Mouse (Mus musculus) neutrophil, adult 5-6 weeks (primary cell): Measurements from ENCODE around the gene Snapc3. TPM values are rescaled to one million over a fixed set of nuclear protein-coding genes. Genes with fewer than 3 reads are reported as not detected.

Experiments
- ATAC-seq: fragments of 151-379, 151-347 bp; 2 replicates; pipeline ENCODE4 v1.8.0; 2017; ENCODE audit warnings: mild to moderate bottlenecking, moderate TSS enrichment; ENCODE audit not compliant: insufficient number of reproducible peaks, poor library complexity, low FRiP score, severe bottlenecking; ENCODE audit errors: extremely low read depth
- total RNA-seq: library from RNA; stranded (forward); fragments of 200-1000 nt; gene quantifications from 2 replicates; pipeline ENCODE4 v1.2.3, GENCODE M21; 2017

The Snapc3 gene
- total RNA-seq, 1 experiment from 2014 or later = 61.0 TPM

DNA sequence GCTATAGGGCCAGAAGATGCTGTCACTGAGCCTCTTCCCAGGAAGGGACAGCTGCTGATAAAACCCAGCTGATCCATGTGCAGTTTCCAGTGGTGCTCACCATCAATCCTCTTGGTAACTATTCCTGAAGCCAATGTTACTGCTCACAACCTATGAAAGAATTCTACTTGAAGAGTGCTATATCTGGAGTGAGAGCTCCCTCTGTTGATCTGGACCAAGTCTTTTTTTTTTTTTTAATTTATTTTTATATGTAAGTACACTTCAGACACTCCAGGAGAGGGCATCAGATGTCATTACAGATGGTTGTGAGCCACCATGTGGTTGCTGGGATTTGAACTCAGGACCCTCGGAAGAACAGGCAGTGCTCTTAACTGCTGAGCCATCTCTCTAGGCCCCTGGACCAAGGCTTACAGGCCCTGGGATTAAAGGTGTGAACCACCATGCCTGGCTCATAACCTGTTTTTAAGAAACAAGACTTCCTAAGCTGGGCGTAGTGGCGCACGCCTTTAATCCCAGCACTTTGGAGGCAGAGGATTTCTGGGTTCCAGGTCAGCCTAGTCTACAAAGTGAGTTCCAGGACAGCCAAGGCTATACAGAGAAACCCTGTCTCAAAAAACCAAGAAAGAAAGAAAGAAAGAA lies 7.5 kb upstream of the Snapc3 start:
- ATAC-seq = no peak

DNA sequence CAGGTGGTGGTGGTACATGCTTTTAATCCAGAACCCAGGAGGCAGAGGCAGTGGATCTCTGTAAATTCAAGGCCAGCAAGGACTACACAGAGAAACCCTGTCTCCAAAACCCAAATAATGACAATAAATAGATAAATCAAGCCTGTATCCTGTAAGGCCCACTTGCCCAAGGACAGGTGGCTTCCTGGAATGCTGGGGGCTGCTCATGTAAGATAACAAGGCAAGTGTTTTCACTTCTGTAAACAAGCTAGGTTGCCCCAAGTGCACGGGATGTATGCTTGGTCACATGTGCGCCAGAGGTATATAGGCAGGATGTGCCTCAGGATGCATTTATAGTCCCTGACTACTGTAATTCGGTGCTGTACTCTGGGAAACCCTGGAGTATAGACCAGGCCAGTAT lies 5.5 kb upstream of the Snapc3 start:
- no peak for ATAC-seq

DNA sequence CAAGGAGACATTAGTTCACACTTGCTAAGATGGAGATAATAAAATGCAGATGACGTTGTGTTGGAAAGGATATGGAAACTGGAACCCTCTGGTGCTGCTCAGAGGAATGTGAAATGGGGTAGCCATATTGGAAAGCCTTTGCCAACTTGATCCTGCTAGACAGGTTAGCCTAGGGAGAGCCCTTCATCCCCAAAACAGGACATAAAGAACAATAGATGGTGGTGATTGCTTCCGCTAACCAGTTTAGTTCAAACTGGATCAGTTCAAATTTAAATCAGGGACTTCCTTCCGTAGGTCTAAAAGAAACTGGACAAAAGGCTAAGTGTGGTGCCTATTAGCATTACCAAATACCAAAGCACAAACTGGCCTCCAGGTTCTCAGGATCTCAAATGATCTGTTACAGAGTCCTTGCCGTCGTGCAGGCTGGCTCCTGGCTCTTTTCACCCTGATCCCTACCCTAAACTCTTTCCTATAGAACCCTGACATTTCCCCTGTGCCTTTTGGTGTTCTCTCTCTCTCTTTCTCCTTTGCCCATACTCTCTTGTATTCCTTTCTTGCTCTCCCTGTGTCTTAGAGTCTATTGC lies 3.2 kb upstream of the Snapc3 start:
- no peak for ATAC-seq

DNA sequence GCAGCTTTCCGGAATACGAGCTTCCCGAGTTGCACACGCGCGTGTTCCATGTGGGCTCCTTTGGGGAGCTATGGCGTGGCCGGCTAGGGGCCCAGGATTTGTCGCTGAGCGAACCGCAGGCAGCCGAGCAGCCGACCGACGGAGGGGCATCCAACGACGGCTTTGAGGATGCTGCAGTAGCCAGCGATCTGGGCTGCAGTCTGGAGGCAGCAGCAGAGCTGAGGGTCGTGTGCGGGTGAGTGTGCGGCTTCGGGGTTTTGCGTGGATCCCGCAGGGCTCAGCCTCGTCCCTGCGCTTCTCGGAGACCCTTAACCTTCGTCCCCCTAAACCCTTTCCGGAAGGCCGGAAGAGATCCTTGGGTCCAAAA lies 279 bp downstream of the Snapc3 start:
- ATAC-seq = no peak

DNA sequence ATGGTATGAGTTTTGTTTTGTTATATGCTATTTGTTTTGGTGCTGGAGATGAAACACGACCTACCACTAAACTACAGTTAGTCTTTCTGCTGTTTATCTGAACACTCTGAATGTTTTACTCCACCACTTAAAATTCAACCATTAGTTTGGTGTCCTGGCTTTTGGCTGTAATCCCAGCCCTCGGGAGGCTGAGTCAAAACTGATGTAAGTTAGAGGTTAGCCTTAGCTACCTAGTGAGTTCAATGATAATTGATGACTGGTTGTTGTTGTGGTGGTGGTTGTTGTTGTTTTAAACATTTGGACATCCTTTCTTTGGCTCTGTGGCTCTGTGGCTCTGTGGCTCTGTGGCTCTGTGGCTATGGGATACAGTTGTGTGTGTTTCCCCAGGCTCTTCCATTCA lies 1.3 kb downstream of the Snapc3 start:
- no peak for ATAC-seq

DNA sequence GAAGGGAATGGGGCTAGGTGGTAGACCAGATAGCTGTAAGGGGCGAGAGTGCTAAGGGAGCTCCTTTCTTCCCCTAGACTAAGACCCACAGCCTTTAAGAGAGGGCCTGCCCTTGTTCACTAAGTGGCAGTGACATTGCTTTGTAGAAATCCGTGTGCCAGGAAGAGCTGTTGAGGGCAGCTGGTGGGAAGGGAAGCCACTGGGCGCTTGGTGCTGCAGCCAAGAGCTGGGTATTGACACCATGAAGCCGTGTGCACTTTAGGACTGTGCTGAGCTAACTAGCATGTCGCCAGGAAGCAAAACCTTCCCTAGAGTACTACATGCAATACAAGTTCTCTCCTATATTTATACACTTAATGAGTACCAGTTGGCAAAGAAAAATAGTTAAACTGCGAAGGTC lies 6.1 kb downstream of the Snapc3 start:
- no peak for ATAC-seq

DNA sequence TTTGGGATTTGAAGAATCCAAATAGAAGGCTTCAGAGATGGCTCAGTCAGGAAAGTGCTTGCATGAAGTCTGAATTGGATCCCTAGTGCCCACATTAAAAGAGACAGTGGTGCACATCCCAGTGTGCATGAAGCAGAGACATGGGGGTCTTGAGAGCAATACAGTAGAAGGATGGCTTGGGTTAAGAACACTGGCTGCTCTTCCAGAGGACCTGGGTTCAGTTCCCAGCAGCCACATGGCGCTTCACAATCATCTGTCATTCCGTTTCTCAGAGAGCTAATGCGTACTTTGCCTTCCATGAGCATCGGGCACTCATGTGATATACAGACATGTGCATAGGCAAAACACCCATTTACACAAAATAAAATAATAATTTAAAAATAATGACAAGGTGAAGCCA lies 7.6 kb downstream of the Snapc3 start:
- no peak for ATAC-seq

DNA sequence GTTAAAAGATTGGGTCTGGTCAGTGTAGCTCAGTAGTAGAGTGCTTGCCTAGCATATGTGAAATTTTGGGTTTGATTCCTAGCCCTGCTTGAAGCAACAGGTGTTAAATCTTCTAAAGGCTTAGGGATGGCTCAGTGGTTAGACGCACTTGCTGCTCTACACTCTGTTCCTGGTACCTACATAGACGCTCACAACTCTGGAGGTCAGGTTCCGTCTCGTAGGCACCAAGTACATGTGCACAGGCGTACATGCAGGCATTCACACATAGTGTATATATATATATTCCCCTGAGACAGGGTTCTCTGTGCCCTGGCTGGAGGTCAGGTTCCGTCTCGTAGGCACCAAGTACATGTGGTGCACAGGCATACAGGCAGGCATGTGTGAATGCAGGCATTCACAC lies 9.6 kb downstream of the Snapc3 start:
- no peak for ATAC-seq

DNA sequence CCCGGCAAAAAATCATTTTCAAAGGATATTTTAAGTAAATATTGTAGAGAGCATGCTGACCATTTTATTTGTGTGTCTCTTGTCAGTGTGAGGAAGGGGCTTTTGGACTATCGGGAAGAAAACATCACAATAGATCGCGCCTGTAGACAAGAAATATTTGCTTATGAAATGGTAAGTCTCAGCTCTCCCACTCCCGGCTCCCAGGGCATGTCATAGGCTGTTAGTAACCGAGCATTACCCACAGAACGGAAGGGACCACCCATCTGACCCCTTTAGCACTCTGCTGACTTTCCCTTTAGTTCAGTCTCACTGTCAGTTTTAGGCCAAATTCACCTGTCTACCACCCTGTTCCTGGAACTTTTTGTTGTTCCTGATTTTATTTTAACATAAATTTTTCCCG lies 10.2 kb downstream of the Snapc3 start:
- ATAC-seq = no peak

DNA sequence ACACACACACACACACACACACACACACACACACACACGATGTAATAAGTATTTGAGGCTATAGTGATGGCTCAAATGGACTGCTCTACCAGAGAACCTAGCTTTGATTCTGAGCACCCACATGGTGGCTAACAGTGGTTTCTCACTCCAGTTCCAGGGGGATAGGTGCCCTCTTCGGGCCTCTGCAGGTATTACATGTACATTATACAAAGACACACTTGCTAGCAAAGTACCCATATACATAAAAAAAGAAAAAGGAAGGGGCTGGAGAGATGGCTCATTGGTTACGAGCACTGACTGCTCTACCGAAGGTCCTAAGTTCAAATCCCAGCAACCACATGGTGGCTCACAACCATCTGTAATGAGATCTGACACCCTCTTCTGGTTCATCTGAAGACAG lies 11.3 kb downstream of the Snapc3 start:
- ATAC-seq = no peak

DNA sequence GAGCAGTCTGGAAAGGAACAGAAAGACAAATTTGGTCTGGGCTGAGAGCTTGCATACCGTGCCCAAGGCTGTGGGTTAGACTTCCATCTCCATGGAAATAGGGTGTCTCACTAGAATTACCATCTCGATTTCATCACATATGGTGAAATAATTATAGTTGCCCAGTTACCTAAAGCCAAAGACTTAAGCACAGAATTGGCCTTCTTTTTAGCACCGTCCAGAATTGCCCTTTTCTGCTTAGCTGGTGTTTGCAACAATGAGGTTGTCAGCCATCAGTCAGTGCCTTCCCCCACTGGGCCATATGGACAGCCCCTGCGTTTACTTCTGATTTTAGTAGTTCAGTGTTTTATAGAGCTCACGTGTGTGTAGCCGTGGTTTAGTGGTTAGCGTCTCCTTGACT lies 14.4 kb downstream of the Snapc3 start:
- no peak for ATAC-seq

DNA sequence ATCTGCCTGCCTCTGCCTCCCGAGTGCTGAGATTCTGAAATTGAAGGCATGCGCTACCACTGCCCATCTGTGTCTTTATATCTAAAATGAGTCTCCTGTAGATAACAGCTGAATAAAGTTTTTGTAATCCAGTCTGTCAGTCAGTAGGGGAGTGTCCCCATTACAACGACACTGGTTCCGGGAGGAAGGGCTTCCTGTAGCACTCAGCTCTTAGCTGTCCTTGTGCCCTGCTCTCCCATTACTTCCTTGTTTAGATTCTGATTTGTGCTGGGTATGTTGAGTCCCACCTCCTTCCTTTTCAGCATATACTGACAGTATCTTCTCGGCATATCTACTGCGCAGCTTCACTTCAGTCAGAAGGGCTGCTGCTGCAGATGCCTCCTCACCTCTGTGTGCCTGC lies 15.4 kb downstream of the Snapc3 start:
- ATAC-seq = no peak

DNA sequence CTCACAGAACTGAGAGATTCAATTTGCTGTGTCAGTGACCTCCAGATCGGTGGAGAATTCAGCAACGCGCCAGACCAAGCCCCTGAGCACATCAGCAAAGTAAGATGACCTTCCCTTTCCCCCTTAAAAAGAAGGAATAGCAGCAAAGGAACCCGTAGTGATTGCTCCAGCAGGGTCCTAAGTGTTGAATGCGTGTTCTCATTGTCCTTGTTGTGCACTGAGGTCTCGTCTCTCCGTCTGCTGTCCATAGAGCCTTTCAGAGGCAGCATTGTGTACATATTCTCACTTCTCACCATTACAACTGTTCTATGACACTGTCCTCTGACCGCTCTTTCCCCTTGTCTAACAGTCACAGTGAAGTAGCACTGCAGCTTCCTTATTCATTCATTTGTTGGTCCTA lies 18.9 kb downstream of the Snapc3 start:
- ATAC-seq = no peak

DNA sequence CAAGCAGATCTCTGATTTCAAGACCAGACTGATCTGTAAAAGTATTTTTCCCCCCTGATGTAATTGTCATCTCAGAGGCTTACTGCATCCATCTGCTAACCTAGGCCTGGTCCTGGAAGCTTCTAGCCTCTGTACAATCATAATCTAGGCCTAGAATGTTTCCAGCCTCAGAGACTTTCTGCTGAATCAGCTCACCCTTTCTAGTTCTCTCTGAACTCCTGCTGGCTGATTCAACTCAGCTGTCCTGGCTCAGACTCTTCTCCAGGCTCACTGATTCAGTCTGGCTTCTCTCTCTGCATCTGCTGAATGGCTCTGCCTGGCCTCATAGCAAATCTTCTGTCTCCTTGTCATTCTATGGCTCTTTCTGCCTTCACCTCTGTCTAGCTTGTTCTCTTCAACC lies 20.6 kb downstream of the Snapc3 start:
- ATAC-seq = no peak

DNA sequence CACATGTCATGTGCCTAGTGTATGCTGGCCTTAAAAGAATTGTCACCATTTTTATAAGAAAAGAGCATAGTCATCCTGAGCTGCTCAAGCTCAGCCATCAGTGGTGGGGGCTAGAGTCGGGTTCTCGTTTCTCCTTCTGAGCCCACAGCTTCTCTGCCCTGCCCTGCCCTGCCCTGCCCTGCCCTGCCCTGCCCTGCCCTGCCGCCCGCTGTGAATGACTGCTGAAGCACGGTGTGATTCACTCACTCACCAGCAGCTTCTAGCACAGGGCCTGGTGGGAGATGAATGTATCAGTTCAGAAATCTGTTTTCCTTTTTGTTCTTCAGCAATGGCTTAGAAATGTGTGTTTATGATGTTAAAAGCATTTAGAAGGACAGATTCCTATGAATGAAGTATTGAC lies 21.5 kb downstream of the Snapc3 start:
- ATAC-seq = no peak

DNA sequence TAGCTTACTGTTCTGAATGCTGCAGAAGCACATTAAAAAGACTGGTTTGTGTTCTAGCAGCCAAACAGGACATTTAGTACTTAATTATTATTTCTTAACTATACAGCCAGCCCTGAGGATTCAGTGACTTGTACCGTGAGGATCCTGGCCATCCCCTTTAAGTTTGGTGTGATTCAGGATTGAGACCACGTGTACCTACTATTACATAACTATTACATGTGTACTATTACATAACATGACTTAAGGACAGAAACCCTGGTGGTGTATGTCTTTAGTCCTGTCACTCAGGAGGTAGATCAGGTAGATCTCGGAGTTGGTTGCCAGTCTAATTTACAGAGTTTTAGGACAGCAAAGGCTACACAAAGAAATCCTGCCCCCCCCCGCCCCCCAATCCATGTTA lies 23.5 kb downstream of the Snapc3 start:
- ATAC-seq = no peak

DNA sequence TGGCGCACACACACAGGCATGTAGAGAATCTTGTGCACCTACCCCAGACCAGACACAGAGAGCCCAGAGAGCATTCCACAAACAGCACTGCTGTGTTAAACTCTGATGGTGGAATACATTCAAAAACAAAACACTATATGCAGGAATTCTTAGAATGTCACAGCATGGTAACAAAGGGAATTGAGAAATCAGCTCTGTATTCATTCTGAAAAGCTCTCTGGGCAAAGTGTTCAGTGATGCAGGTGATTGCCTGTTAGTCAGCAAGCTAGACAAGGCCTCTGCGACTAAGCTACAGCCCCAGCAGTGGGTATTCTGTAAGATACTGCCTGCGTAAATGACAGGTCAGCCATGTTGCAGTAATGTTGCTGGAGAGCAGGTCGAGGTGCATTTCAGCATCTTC lies 33.3 kb downstream of the Snapc3 start:
- no peak for ATAC-seq

DNA sequence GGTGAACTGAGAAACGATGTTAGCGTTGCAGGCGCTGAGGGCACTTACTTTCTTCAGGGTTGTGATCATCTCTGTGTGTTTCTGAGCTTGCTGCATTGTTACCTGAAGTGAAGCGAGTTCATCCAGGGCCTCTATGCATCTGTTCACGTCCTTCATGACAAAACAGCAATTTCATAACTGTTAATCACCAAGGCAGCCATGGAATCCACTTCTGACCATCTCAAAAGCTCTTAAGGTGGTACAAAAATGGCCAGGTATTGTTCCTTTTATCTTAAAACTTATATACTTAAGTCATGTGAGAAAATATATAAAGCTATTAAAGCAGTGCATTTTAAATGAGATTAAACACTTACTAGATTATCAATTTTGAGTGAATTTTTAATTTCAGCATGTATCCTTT lies 42.6 kb downstream of the Snapc3 start:
- ATAC-seq = no peak

DNA sequence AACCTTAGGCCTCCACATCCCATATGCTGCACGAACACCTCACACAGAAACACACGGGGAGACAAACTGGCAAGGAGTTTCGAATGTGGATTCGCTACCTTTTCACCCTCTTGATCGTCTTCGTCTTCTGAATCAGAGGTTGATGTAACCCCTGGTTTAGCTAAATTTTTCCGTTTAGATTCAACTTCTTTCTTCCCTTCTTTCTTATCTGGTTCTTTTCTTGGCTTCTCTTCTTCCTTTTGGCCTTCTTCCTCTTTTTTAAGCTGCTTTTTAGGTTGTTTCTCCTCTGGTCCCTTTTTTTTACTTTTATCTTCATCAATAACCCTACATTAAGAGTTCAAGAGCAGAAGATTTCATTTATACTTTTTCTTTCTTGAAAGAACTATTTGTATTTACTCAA lies 47.3 kb downstream of the Snapc3 start:
- no peak for ATAC-seq

DNA sequence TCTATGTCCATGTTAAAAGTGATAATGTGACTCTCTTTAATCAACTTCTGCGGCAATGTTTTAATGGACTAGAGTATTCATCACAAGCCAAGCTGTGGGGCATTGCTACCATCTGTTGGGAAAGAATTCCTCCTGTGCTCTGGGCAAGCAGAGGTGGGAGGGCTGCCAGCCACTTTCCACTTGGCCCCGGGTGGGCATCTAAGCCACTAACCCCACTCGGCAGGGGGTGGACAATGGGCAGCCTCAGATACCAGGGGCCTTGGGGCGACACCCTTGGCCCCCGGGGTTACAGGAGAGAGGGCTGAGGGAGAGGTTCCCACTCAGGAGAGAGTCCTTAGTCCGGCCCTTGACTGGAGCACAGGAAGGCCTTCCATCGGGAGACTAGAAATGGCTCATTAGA lies 50.1 kb downstream of the Snapc3 start:
- ATAC-seq = no peak

DNA sequence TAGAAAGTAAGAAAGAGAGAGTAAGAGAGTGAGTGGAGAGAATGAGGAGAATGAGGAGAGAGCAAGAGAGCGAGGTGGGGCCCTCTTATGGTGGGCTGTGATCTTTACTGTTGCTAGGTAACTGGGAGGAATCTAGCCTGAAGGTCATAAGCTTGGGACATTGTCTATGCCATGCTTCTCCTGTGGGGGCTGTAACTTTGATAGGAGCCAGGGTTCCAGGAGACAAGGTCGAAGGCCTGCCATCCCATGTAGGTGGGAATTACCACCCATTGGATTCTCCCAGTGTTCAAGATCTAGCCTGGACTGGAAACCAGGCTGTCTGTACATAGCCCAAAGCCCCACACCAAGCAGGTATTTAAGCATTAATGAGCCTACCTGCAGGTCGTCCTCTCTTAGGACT lies 50.7 kb downstream of the Snapc3 start:
- ATAC-seq = no peak
